Mouse (Mus musculus) neural tube, embryonic 15.5 days (tissue): ENCODE data around the gene Wdr70. TPM values are rescaled to one million over a fixed set of nuclear protein-coding genes. Genes with fewer than 3 reads are reported as not detected.
A peak's percentile ranks its signal among the peaks of the same experiment; 100 is the strongest.

ENCODE experiments used
- ATAC-seq: fragments of 200-750 bp; cut with Nextera tagmentation; 2 replicates; pipeline ENCODE4 v1.8.0; 2017; ENCODE audit warnings: mild to moderate bottlenecking, moderate TSS enrichment, moderate library complexity; ENCODE audit not compliant: low FRiP score
- H3K27ac ChIP-seq: fragments of 300-500 bp; sonication (generic); replicated peaks from 2 replicates; pipeline ENCODE4 v1.5.1; 2015; ENCODE audit warnings: mild to moderate bottlenecking, inconsistent platforms
- H3K27me3 ChIP-seq: fragments of 300-500 bp; sonication (generic); replicated peaks from 2 replicates; pipeline ENCODE4 v1.6.1; 2015; ENCODE audit warnings: inconsistent platforms
- H3K36me3 ChIP-seq: fragments of 300-500 bp; sonication (generic); 2 replicates; pipeline ENCODE4 v1.6.1; 2015; ENCODE audit warnings: inconsistent platforms
- H3K4me1 ChIP-seq: fragments of 300-500 bp; sonication (generic); 2 replicates; pipeline ENCODE4 v1.6.1; 2015; ENCODE audit warnings: inconsistent platforms
- H3K4me2 ChIP-seq: fragments of 300-500 bp; sonication (generic); 2 replicates; pipeline ENCODE4 v1.6.1; 2015; ENCODE audit warnings: inconsistent platforms, mild to moderate bottlenecking, moderate library complexity
- H3K4me3 ChIP-seq: fragments of 300-500 bp; sonication (generic); replicated peaks from 2 replicates; pipeline ENCODE4 v1.5.1; 2015; ENCODE audit warnings: mild to moderate bottlenecking, inconsistent platforms
- H3K9ac ChIP-seq: fragments of 300-500 bp; sonication (generic); replicated peaks from 2 replicates; pipeline ENCODE4 v1.6.1; 2015; ENCODE audit warnings: mild to moderate bottlenecking, inconsistent platforms
- H3K9me3 ChIP-seq: fragments of 300-500 bp; sonication (generic); replicated peaks from 2 replicates; pipeline ENCODE4 v1.6.1; 2016; ENCODE audit warnings: inconsistent platforms
- WGBS: fragments of 180-500 bp; shearing (Covaris S2); methylation state at CpG from one replicate; pipeline ENCODE4 v1.1.7; 2015; ENCODE audit warnings: mixed read lengths; 5-methylcytosine and 5-hydroxymethylcytosine counted together
- polyA plus RNA-seq: library from polyadenylated mRNA; unstranded; fragments of >200 nt; fragmentation: Nextera tagmentation; extraction: Ambion mirVana; gene quantifications from 2 replicates; pipeline ENCODE4 v1.2.1, GENCODE M21; 2015

The Wdr70 gene
- polyA plus RNA-seq, 1 experiment from 2014 or later: 64.8 TPM

- ATAC-seq: no peak
- no peak overlapping the region for H3K27ac ChIP-seq
Measured at GRCm38 (mm10) chr15:8011418-8011817, 87.6 kb downstream of the Wdr70 start.

GRCm38 (mm10) chr15:8007413-8007812, 91.6 kb downstream of the Wdr70 start:
- Histone ChIP-seq H3K4me2 (no peak overlapping the region), H3K9ac (no peak overlapping the region), H3K27me3 (no peaks in the 10 kb centered on the region), H3K27ac (no peak overlapping the region), H3K4me1 (no peaks in the 10 kb centered on the region), H3K4me3 (no peak overlapping the region), H3K36me3 (no peaks in the 10 kb centered on the region), H3K9me3 (no peaks in the 10 kb centered on the region)
- WGBS: 40% methylated on average over 8 of the region's 8 CpGs
- peak; percentile 56 for ATAC-seq

More at GRCm38 (mm10) chr15:8011418-8011817, 87.6 kb downstream of the Wdr70 start:
- H3K9me3 ChIP-seq: no peaks in the 10 kb centered on the region
- H3K4me2 ChIP-seq: no peak overlapping the region
- 87% methylated on average over 7 of the region's 7 CpGs for WGBS
- H3K4me3 ChIP-seq: no peak overlapping the region
- H3K27me3 ChIP-seq: no peaks in the 10 kb centered on the region
- H3K36me3 ChIP-seq: 0 out of 2 replicates have a peak, but pooled peaks cover 2% of the 10 kb centered on the region
- no peak overlapping the region for H3K9ac ChIP-seq
- H3K4me1 ChIP-seq: no peaks in the 10 kb centered on the region

- H3K27me3 ChIP-seq: no peaks in the 10 kb centered on the region
- H3K9ac ChIP-seq: no peak overlapping the region
- H3K4me1 ChIP-seq: no peaks in the 10 kb centered on the region
- H3K4me3 ChIP-seq: no peak overlapping the region
- H3K27ac ChIP-seq: no peak overlapping the region
- no peaks in the 10 kb centered on the region for H3K36me3 ChIP-seq
- H3K9me3 ChIP-seq: no peaks in the 10 kb centered on the region
- 92% methylated on average over 1 of the region's 1 CpGs for WGBS
- ATAC-seq: no peak
- no peak overlapping the region for H3K4me2 ChIP-seq
Measured at GRCm38 (mm10) chr15:8006056-8006455, 93.0 kb downstream of the Wdr70 start.

DNA sequence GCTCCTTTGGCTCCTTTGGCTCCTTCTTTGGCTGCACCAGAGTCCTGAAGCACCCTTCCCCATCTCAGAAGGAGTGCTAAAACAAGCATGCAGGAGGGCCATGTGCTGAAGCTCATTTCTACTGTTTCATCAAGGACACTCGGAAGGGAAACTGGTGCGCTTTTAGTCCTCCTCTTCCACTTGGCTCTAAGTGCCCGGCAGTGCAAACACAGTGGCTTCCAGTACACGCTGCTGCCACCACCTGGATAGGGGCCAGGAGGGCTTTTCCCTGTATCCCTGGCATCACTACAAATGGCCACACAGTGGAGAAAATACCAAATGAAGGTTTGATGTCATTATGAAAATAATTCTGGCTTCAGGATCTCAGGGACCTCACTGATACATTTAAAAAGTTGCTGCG, 93.5 kb downstream of the Wdr70 start:
- 74% methylated on average over 5 of the region's 5 CpGs for WGBS

DNA sequence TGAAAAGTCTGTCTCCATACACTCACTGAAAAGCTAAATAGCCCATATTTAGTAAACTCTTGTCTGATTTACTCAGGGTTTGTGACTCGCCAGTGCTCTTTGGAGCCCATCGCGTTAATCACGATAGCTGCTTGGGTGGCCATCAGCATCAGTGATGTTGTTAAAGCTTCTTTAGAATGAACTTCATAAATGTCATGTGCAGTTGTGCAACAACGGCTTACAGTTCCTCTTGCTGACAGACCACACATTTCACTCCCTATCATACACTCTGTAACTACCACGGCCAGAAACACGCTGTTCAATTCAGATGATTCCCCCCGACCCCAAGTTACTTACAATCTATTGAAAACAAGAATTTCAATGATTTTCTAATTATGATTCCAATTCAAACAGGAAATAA, 95.2 kb downstream of the Wdr70 start:
- H3K4me1 ChIP-seq: no peaks in the 10 kb centered on the region
- H3K4me3 ChIP-seq: no peak overlapping the region
- 85% methylated on average over 8 of the region's 8 CpGs for WGBS
- H3K27me3 ChIP-seq: no peaks in the 10 kb centered on the region
- H3K9ac ChIP-seq: no peak overlapping the region
- no peaks in the 10 kb centered on the region for H3K36me3 ChIP-seq
- H3K4me2 ChIP-seq: no peak overlapping the region
- no peak for ATAC-seq
- H3K27ac ChIP-seq: no peak overlapping the region
- no peaks in the 10 kb centered on the region for H3K9me3 ChIP-seq

More for the DNA sequence above, 93.5 kb downstream of the Wdr70 start:
- Histone ChIP-seq H3K9ac (no peak overlapping the region), H3K27me3 (no peaks in the 10 kb centered on the region), H3K4me1 (no peaks in the 10 kb centered on the region), H3K4me2 (no peak overlapping the region), H3K27ac (no peak overlapping the region), H3K9me3 (no peaks in the 10 kb centered on the region), H3K36me3 (no peaks in the 10 kb centered on the region), H3K4me3 (no peak overlapping the region)
- no peak for ATAC-seq

- no peaks in the 10 kb centered on the region for H3K36me3 ChIP-seq
- ATAC-seq: no peak
- H3K27me3 ChIP-seq: no peaks in the 10 kb centered on the region
- H3K4me1 ChIP-seq: no peaks in the 10 kb centered on the region
- WGBS: 52% methylated on average over 14 of the region's 14 CpGs
- no peak overlapping the region for H3K4me3 ChIP-seq
- H3K9ac ChIP-seq: no peak overlapping the region
- H3K4me2 ChIP-seq: no peak overlapping the region
- H3K9me3 ChIP-seq: no peaks in the 10 kb centered on the region
- H3K27ac ChIP-seq: no peak overlapping the region
Measured at GRCm38 (mm10) chr15:7998843-7999546, 100.0 kb downstream of the Wdr70 start.

GRCm38 (mm10) chr15:7998095-7998494, 100.9 kb downstream of the Wdr70 start:
- WGBS: 92% methylated on average over 2 of the region's 2 CpGs
- ATAC-seq: no peak
- H3K4me2 ChIP-seq: no peak overlapping the region
- H3K4me1 ChIP-seq: no peaks in the 10 kb centered on the region
- H3K9me3 ChIP-seq: no peaks in the 10 kb centered on the region
- H3K36me3 ChIP-seq: no peaks in the 10 kb centered on the region
- H3K27ac ChIP-seq: no peak overlapping the region
- H3K9ac ChIP-seq: no peak overlapping the region
- no peak overlapping the region for H3K4me3 ChIP-seq
- H3K27me3 ChIP-seq: no peaks in the 10 kb centered on the region

DNA sequence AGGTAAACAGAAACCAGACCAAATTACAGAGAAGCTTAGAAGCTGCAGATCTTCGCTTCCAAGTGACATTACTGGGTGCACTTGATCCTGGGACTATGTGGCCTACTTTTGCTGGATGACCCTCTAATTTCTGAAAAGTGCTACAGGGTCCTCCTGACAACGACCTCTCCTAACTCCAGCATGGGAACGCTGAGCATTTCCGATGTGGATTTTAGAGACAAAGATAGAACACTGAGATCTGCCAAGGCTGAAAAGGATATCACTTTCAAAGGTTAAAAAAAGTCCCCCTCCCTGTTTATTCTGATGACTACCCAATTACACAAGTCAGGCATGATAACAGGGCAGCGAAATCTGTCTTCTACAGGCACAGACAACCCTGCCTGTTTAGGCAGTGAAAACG, 105.3 kb downstream of the Wdr70 start:
- no peak overlapping the region for H3K9ac ChIP-seq
- H3K4me2 ChIP-seq: no peak overlapping the region
- WGBS: 87% methylated on average over 6 of the region's 6 CpGs
- H3K36me3 ChIP-seq: no peaks in the 10 kb centered on the region
- no peak overlapping the region for H3K4me3 ChIP-seq
- no peaks in the 10 kb centered on the region for H3K9me3 ChIP-seq
- H3K27me3 ChIP-seq: no peaks in the 10 kb centered on the region
- no peaks in the 10 kb centered on the region for H3K4me1 ChIP-seq
- H3K27ac ChIP-seq: no peak overlapping the region
- no peak for ATAC-seq

DNA sequence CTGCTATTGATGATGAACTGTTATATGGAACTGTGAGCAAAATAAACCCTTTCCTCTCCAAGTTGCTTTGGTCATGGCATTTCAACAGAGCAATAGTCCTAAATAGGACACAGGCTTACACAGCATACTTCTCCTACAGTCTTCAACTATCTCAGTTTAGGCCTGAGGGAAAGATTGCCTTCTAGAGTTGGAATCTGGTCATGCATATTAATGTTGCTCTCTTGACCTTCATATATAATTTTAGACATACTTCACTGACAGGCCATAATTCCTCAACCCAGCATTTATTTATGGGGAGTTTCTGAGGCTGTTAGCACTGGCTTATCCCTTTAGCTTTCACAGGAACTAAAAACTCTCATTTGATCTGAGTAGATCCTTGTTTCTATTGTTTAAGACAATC, 108.9 kb downstream of the Wdr70 start:
- Histone ChIP-seq H3K4me1 (no peaks in the 10 kb centered on the region), H3K4me2 (no peak overlapping the region), H3K4me3 (no peak overlapping the region), H3K9me3 (no peaks in the 10 kb centered on the region), H3K27ac (no peak overlapping the region), H3K36me3 (no peaks in the 10 kb centered on the region), H3K9ac (no peak overlapping the region), H3K27me3 (no peaks in the 10 kb centered on the region)
- no peak for ATAC-seq

- no peak overlapping the region for H3K27ac ChIP-seq
- no peaks in the 10 kb centered on the region for H3K4me1 ChIP-seq
- WGBS: 94% methylated on average over 8 of the region's 8 CpGs
- no peak overlapping the region for H3K4me3 ChIP-seq
- H3K9me3 ChIP-seq: no peaks in the 10 kb centered on the region
- no peaks in the 10 kb centered on the region for H3K36me3 ChIP-seq
- H3K27me3 ChIP-seq: no peaks in the 10 kb centered on the region
- ATAC-seq: no peak
- H3K9ac ChIP-seq: no peak overlapping the region
- no peak overlapping the region for H3K4me2 ChIP-seq
Measured at GRCm38 (mm10) chr15:7987374-7987773, 111.6 kb downstream of the Wdr70 start.

DNA sequence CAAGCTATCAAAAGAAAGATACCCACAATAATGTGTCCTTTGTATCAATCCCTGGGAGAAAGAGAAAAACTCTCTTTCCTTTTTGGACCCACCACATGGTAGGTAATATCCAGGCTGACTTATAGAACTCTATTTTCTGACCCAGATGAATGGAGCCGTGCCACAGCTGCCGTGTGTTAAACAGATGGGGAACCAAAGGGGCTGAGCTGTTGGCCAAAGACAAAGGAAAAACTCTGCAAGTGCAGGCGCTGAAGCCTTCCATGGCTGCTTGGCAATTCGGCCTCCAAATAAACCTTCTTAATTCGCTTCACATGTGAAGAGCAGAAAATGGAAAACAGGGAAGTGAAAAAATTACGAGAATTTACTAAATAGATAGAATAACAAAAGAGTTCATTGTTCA, 112.7 kb downstream of the Wdr70 start:
- H3K27ac ChIP-seq: no peak overlapping the region
- ATAC-seq: no peak
- no peaks in the 10 kb centered on the region for H3K36me3 ChIP-seq
- H3K9ac ChIP-seq: no peak overlapping the region
- no peaks in the 10 kb centered on the region for H3K9me3 ChIP-seq
- 58% methylated on average over 6 of the region's 6 CpGs for WGBS
- H3K4me2 ChIP-seq: no peak overlapping the region
- H3K4me3 ChIP-seq: no peak overlapping the region
- H3K27me3 ChIP-seq: no peaks in the 10 kb centered on the region
- H3K4me1 ChIP-seq: no peaks in the 10 kb centered on the region

GRCm38 (mm10) chr15:7978640-7979039, 120.4 kb downstream of the Wdr70 start:
- Histone ChIP-seq H3K27ac (no peak overlapping the region), H3K9ac (no peak overlapping the region), H3K27me3 (no peaks in the 10 kb centered on the region), H3K36me3 (peaks cover 6% of the 10 kb centered on the region), H3K4me1 (no peaks in the 10 kb centered on the region), H3K4me2 (no peak overlapping the region), H3K9me3 (no peaks in the 10 kb centered on the region), H3K4me3 (no peak overlapping the region)
- 91% methylated on average over 1 of the region's 1 CpGs for WGBS
- ATAC-seq: no peak
